Mouse (Mus musculus): ENCODE data around the gene B3galnt2.
"Not testable (repeated sequence)": the region's sequence is repeated elsewhere in the genome, so short reads cannot be mapped to it uniquely, and the experiment has no call there.

The B3galnt2 gene

DNA sequence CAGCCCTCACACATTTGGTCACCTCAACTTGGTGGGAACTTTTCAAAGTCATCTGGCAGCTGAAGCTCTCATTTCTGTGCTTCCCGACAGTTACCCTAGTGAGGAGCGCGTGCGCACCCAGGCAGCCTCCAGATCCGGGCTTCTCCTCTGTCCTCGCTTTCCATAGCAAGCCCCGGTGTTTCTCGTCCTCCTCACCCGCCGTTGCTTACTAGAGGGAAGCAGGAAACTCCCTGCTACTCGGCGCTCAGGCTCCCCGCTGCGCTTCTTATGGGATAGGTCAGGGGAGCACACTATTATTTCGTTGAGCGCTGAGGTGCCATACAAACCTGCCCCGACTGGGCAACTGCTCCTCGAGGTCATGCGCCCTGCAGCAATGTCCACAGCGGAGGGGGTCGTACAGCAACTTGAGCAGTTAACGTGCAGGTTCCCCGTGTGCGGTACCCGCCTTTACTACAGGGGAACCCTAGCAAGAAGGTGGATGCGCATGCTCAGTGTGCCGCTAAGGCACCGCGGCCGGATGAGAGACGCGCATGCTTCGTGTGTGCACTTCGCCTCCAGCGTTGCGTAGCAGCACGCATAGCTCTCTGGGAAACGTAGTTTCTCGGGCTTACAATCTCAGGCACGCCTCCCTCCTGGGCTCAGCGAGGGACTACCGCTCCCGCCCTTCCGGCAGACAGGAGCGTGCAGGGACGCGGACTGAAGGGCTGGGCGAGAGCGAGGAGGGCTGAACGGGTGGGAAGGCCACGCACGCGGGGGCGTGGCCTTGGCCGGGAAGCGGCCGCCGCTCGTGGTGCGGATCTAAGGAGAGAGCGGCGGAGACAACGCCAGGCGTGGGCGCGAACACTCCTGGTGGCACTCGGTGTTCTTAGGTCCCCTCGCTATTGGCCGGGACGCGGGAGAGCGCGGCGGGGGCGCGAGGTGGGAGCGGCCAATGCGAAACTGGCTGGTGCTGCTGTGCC lies at the start of gene B3galnt2:
Gene B3galnt2 (plus strand): TSS at position 596 of the 959 bp plus-strand sequence.
- peak; percentile 92 to 94 for DNase-seq

DNA sequence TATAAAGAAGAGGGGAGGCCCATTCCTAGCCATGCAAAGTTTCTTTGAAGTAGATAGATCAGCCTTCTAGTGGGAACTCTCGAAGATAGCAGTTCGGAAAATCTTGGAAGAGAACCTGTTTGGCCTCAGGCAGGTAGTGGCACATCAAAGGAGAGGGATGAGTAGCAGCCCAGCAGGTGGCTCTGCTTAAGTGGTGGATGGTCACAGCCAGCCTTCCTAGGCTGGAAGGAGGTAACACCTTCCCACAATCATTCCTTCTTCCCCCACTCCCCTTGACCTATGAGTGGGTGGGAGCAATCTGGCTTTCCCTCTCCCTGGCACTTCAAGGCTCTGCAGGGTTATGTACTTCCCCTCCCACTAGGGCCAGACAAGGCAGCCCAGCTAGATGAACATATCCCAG lies 42.9 kb upstream of the B3galnt2 start:
- DNase-seq, result no peak

DNA sequence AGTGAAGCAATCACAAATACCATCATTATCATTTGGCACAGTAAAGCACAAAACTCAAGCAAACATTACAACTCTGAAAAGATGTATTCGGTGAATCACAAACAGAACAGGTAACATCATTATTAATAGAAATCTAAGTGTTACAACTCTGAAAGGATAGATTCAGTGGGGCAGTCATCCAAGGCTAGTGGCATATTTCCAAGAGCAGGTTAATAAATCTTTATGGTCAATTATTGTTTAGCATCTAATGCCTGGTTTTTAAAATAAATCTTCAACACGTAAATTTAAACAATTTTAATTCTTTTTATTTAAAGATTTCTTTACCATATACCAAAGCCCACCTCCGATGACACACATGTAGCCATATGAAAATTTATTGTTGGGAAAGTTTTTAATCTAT lies 34.9 kb upstream of the B3galnt2 start:
- no peak for DNase-seq

DNA sequence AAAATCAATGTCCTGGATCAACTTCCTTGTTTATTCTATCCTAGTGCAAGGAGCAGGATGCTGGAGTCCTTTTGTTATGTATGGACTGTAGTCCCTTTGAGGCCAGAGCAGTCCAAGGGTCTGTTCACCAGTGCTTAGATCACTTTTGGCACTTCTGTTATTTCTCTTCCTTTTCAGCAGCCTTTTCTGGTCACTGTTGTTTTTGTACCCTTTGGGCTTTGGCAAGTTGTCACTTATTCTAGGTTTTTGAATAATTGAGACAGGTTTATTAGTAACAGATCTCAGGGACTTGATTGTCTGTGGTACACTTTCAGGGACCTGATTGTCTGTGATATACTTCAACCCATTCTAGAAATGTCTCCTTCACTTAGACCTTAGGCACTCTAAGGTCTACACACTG lies 31.7 kb upstream of the B3galnt2 start:
- no peak for DNase-seq

DNA sequence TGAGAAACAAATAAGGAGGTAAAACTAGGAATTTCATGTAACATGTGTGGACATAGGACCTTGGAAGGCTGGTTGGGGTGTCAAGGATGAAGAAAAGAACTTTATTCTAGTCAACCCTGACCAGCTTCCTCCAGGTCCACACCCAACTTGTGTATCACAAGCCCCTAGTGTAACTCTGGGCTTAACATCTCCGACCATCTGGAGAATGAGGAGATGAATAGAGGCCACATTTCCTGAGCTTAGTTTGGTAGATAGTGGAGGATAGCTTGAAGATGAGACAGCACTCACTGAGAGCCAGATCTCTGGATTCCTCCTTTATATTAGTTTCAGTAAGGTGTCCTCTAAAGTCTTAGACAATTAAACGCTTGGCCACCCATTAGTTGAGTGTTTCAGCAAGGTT lies 24.3 kb upstream of the B3galnt2 start:
- no peak for DNase-seq

DNA sequence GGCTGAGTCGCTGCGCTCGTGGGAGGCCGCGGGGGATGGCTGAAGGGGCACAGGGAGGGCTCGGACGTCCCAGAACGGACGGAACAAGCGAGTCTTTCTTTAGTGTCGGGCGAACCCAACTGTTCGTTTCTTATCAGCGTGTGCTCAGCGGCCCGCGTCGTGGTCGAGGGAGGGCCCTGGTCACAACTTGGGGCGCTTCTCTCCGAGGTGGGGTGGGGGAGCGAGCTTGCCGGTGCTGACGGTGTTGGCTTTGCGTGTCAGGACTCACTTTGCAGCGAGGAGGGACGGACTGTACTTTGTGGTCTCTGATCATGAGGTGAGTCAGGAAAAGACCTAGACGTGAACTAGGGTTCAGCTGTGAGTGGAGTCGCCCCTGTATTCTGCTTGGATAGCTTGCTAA lies 662 bp downstream of the B3galnt2 start:
- DNase-seq, result peak; percentile 59

DNA sequence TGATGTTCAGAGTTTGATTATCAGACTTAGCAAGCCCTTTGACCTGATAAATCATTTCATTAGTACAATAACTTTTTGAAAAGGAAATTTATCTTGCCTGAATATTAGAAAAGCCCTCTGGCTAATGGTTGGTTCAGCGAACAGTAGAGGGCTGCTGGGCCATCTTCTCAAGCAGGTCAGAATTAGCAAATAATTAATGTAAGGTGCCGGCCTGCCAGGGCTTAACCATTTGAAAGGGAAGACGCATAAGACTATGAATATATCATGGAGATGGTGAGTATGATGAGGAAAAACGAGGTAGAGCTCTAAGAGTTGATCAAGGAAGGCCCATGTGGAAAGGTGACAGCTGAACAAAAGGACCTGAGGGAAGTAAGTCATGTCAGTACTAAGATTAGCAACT lies 2.4 kb downstream of the B3galnt2 start:
- DNase-seq, result no peak

DNA sequence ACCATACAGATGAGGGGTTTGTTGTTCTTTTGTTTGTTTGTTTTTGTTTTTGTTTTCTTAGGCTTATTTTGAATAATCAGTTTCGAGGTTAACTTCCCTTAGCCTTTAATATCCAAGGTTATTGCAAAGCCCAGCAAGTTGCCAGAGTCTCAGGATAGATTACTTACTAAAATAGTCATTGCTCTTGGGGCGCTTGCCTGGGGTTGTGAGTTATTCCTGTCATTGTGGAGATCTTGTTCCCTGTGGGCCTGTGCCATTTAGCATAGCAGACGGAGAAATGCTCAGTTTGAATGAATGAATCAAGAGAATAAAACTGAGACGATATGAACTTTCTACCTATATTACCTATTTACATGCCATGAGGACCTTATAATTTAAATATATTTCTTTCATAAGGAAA lies 5.9 kb downstream of the B3galnt2 start:
- DNase-seq, result no peak

DNA sequence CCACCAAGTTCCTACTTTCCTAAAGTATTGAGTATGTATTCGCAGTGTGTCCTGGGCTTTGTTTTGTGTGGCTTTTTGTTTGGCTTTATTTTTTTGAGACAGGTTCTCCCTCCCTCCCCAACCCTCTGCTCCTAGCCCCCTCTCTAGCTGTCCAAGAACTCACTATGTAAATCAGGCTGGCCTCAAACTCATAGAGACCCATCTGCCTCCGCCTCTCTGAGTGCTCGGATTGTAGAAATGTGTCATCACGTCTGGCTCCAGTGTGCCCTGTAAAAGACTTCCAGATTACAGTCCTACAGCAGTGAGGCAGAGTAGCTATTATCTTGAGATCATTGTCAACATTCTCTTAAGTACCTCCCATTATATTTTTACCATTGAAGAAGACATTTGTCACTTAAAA lies 6.8 kb downstream of the B3galnt2 start:
- no peak for DNase-seq

DNA sequence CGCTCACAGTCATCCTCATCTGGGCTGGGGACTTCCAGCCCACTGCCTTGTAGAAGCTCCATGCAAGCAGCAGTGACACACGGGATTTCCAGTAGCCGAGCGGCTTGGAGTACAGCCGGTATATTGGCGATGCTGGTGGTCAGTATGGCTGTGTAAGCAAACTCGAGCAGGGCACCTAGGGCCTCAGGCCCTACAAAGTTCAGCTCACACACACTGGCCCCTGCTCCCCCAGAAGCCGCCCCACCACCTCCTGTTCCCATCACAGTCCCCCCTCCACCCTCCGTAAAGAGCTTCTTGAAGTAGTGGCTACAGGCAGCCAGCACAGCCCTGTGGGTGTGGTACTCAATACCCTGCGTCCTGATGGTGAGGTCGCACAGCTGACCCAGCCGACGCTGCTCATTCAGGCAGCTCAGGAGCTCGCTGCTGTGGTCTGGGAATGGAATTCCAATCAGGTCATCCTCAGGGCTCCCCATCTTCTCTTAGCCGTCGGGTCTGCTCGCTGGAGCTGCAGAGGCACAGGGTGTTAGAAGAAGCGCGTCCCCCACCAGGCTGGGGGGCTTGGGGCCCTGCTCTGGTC lies 11.2 kb downstream of the B3galnt2 start:
- DNase-seq, result no peak

DNA sequence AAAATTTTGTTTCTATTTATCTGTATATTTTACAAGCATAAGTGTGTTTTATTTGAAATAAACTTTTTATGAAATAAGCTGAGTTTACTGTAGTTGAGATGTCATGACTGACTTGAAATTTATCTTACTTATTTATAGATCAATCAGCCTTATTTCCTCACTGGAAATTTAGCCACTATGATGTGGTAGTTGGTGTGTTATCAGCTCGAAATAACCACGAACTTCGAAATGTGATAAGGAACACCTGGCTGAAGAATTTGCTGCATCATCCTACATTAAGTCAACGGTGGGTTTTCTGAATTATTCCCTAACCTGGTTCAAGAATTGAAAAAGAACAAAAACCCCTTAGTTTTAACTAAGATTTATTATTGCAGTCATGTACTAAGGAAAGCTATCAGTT lies 11.9 kb downstream of the B3galnt2 start:
- DNase-seq, result no peak

DNA sequence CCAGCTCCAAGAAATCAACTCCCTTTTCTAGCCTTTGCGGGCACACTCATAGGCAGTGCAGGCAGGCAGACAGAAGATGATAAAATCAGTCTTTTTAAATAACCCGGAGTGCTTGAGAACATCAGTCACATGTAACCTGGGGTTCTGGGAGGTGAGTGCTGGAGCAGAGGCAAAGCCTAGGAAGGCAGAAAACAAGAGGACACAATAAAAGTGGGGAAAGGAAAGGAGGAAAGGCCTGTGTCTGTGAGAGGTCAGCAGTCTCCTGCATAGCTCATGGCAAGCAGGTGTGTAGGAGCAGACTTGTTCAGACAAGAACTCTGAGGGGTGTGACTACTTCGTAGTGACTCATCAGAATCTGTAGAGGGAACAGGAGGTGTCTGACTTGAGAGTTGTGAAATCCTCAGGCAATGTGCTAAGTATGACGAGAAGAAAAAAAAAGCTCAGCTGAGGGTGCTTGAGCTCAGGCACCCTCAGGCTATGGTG lies 14.4 kb downstream of the B3galnt2 start:
- no peak for DNase-seq

DNA sequence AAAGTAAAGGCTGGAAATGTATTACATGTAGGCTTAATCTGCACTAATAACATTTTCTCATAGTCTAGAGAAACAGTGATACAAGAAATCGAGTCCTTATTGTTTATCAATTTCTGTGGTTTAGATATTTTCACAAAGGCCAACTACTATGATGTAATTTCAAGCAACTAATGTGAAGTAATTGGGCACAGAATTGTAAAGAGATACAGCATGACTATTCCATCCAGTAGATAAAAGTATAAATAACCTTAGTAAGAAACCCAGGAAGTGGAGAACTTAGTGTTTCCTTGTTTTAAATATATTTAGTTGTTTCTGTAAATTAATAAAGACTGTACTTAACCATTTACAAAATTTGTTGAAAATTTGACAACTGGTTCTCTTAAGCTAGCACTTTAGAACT lies 15.5 kb downstream of the B3galnt2 start:
- DNase-seq, result no peak

DNA sequence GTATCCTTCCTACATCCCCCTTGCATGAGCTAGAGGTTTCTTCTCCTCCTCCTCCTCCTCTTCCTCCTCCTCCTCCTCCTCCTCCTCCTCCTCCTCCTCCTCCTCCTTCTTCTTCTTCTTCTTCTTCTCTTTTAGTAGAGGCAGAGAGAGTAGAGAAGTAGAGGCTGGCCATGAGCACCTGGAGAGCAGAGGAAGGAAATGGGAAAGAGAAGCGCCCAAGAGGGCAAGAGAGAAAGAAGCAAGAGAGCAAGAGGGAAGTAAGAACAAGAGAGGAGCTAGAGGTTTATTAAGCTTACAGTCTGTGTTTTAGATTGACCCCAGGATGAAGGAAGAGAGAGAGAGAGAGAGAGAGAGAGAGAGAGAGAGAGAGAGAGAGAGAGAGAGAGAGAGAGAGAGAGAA lies 27.6 kb downstream of the B3galnt2 start:
- not testable (repeated sequence) for DNase-seq

DNA sequence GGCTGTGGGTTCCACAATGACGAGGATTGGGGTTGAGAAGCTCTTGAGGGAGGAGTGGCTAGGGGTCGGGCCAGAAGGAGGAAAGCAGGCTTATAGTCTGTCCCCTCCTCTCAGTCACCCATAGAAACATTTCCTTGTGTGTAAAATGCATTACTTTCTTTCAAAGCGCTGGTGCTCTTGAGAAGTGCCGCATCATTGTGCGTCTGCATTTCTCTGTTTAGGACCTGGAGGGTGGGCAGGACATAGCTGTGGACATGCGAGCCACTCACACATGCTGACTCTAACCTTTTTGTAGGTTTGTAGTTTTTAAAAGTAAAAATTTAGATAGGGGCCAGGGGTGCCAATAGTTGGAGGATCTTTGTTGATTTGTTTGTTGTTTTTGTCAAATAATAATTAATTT lies 29.3 kb downstream of the B3galnt2 start:
- no peak for DNase-seq

DNA sequence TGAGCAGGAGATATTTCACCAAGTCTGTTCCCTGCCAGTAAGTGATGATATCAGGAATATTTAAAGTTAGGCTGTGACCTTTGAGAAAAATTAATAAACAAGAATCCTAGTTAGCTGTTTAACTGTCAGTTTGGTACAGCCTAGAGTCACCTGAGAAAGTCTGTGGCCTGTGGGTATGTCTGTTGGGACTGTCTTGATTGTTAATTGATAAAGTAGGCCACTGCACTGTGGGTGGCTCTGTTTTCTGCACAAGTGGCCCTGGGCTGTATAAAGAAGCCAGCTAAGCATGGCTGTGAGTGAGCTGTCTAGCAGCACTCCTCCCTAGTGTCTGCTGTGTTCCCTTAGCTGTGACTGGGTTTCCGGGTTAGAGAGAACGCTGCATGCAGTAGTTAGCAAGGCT lies 34.9 kb downstream of the B3galnt2 start:
- no peak for DNase-seq

DNA sequence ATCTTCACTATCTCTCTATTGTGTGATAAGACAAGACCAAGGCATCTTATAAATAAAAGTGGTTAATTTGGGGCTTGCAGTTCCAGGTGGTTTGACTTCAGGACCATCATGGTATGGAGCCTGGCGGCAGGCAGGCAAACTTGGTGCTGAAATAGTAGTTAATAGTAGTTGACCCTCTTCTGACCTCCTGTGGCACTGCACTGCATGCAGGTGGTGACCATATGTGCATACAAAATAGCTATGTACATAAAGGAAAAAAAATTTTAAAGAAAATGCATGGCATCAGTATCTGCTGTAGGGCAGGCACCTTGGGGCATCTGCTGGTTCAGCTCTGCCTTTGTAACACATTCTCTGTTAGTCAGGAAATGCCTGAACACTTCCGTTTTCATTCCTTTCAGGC lies 36.1 kb downstream of the B3galnt2 start:
- no peak for DNase-seq

DNA sequence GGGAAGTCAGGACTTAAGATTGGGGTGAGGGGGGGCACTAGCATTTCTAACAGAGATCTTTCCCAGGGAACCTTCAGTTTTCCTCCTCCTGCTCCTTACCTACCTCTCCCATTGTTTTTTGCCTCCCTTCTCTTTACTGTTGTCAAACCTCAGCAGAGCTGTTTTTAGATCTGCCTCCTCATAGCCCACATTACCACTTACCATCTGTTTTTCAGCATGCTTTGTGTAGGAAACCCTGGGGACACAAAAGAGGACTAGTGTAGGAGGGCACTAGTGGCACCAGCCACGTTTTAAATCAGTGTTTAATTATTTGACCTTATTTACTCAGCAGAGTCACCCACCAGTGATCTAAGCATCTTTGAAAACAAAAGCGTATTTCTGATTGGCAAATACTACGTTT lies 38.8 kb downstream of the B3galnt2 start:
- no peak for DNase-seq

DNA sequence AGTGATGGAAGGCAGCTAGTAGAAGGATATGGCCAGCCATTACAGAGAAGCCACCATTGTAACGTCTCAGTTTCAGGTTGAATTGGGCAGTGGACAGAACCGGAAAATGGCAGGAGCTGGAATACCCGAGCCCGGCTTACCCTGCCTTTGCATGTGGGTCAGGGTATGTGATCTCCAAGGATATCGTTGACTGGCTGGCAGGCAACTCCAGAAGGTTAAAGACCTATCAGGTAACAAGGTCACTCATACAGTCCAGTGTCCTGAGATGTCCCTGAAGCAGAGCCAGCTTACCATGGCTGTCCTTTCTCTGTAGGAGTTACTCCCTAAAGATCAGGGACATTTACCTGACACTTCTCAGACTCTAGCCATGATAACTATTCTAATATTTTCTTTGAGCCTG lies 40.8 kb downstream of the B3galnt2 start:
- DNase-seq, result no peak

DNA sequence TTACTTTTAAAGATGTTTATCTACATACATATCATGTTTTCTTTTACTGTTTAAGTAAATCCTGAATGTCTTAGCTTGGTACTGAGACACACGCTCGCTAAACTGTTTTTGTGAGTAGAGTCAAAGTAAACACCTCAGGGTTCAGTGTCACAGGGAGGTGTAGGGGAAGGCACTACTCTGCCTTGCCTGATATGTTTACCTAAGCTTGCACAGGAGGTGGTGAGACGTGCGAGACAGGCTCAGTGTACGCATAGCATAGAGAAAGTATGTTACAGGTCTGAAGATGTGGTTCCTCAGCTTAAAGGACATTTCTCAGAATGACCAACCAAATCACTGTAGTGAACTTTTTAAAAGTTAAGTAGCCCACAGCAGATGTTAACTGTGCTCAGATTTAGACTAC lies 43.2 kb downstream of the B3galnt2 start:
- DNase-seq, result no peak

DNA sequence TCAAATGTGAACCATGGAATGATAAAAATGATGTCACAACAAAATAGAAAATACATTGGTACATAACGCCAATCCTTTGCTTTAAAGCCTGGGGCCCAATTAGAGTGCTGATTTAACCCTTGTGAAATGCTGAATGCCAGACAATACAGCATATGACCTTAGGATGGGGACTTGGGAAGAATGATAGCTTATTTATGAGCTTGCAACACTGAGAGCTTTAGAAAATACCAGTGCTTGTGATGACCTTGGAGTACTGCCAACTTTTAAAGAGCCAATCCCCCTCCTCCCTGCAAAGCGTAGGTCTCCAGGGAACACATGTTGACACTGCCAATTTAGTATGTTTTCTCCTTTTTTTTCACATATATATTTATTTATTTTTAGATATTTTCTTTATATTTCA lies 48.4 kb downstream of the B3galnt2 start:
- no peak for DNase-seq

DNA sequence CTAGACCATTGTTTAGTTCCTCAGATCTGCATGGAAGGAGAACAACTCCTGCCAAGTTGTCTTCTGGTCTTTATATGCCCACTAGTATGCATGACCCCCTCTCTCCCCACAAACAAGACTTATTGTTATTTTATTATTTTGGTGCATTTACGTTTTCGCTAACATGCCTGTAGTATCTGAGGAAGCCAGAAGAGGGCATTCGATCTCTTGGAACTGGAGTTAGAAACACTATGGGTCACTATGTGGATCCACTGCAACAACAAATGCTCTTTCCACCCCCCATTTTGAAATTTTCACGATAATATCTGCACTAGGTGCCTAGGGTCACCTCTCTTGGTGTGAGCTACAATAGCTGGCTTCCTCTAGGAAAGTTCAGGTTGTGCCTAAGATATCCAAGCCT lies 49.8 kb downstream of the B3galnt2 start:
- no peak for DNase-seq

DNA sequence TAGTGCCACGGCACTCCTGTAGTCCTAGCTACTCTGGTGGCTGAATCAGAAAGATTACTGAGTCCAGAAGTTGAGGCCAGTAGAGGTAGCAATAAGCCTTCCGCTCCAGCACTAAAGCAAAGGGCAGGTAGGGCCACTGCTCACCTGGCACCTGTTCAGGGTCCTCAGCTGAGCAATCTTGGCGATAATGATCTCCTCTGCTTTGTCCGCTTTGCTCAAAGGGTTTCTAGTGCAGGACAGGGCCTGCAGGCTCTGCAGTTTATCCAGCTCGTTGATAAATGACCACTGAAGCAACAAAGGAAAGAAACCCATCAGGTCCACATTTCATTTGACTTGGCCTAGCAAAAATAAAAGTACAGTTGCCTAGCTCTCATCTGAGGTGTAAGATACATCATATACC lies 50.7 kb downstream of the B3galnt2 start:
- DNase-seq, result no peak

DNA sequence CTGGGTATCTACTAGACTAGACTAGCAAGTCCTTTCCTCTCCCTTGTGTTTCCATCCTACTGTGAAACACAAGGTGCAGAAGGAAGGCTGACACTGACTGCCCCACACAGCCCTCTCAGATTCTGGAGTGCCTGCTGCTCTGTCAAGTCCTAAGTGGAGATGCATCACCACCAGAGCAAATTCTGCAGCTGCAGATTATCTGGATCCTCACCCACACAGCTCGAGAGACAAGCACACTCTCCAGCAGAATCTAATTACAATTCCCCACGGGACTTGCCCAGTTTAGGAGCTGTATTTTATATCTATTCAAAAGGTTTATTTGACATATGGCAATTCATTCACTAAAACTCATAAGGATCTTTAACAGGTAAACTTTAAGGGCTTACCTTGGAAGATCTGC lies 51.8 kb downstream of the B3galnt2 start:
- DNase-seq, result no peak

All from B cell, adult 2 months (primary cell).